Mouse (Mus musculus) lung, postnatal 10 days (tissue): ENCODE data around the gene Gm43517.

Source experiments
- DNase-seq: peaks from one replicate; pipeline ENCODE4 v3.0.0; 2021

Gene Gm43517

GRCm38 (mm10) chr12:49384876-49385630 is at the start of gene Gm43517:
Gene Gm43517, plus strand, starts transcription at chr12:49385174.
- no peak for DNase-seq

GRCm38 (mm10) chr12:49349697-49350096 is 35.3 kb upstream of the Gm43517 start:
- DNase-seq, result no peak

- DNase-seq, result no peak
Measured at GRCm38 (mm10) chr12:49368931-49369330, 16.0 kb upstream of the Gm43517 start.

DNA sequence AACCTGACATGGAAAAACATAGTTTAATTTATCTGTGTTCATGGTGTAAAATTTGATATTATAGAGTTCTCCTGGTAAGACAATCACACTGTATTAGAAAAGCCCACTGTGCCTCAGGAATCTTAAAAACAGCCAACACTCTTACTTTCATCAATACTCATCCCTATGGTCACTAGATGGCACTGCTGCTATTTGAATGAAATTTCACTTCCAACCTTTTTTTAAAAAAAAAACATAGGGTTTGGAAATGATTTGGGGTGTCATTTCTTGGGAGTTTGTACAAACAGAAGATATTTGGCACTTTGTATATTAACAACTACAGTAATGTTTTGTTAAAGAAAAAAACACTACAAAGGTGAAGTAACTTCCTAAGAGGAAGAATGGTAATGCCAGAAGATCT is 12.8 kb upstream of the Gm43517 start:
- DNase-seq, result no peak

DNA sequence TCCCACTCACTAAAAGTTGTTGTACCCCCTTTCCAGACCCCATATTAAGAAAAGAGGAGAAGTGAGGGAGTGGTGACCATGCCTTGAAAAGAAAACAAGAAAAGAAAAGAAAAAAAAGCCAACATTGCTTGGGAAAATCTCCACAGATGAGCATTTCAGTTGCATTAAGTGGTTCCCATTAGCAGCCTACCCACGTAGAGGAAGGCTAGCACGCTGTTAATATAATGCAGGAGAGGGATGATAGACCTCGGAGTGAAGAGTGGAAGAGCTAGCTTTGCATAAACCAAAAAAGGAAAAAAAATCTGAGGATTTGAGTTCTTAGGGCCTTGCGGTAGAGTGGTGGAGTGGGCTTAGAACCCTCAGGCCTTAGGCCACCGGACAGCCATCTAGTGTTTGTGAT is 11.8 kb upstream of the Gm43517 start:
- no peak for DNase-seq

DNA sequence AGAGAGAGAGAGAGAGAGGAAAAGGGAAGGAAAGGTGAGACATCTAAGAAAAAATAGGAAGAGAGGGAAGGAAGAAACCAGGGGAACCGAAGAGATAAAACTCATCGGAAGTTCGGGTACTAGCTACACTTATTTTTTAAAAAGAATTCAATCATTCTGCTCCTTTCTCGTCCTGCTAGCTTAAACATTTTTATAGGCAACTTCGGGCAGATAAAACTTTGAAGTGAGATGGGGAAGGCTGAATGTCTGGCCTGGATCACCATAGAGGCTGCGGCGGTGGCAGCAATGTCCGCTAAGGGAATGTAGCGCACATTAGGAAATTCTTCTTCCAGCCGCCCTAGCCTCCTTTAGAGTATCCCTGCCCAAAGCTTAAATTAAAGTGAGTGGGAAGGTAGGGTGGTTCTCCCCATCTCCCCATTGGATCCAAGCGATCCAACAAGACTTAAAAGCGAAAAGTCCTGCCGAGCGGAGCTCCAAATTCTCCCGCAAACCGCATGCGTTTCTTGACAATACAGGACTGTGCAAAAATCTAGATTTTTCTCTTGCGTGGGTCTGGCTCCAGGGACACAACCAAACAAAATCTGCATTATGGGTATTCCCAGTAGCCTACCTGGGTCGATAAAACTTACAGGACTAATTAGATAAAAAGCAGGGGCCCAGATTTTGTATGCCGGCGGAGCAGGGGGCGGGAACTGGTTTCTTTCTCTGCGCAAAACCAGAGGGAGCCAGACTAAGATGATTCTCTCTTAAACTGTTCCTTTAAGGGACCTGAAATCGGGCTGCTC is 11.0 kb upstream of the Gm43517 start:
- no peak for DNase-seq

GRCm38 (mm10) chr12:49374606-49374995 is 10.4 kb upstream of the Gm43517 start:
- DNase-seq, result peak; percentile 28

DNA sequence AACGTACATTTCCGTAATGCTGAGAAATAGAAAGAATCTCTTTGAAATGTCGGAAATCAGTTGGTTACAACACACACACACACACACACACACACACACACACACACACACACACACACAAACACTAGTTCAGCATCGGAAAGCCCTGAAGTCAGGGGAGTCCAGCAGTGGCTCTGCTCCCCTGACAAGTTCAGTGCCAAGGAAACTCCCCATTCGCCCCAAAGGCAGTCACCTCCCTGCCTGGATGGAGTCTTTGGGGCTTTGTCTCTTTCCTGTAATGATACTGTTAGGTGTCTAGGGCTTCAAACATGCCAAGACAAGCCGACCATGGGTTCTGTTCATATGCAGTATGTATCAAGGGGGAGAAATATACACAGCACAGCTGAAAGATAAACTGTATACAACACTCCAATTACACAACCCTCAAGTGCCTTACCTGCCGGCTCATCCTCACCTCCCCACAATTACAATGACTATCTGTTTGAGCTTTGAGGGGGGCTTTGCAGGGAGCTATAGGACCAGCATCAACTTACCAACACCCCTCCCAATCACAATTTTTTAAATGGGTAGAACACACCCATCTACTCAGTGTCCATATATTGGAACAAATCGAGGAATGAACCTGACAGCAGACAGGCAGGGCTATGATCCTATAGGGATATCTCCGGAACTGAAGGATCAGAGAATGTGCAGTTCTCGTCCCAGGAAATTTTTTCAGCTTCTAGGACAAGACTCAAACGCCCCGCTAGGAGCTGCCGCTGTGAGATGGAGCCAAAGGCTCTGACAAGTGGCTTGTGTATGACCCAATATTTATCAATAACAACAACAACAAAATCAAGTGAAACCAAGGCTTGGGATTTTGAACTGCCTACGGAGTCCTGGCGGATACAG is 9.3 kb upstream of the Gm43517 start:
- no peak for DNase-seq

DNA sequence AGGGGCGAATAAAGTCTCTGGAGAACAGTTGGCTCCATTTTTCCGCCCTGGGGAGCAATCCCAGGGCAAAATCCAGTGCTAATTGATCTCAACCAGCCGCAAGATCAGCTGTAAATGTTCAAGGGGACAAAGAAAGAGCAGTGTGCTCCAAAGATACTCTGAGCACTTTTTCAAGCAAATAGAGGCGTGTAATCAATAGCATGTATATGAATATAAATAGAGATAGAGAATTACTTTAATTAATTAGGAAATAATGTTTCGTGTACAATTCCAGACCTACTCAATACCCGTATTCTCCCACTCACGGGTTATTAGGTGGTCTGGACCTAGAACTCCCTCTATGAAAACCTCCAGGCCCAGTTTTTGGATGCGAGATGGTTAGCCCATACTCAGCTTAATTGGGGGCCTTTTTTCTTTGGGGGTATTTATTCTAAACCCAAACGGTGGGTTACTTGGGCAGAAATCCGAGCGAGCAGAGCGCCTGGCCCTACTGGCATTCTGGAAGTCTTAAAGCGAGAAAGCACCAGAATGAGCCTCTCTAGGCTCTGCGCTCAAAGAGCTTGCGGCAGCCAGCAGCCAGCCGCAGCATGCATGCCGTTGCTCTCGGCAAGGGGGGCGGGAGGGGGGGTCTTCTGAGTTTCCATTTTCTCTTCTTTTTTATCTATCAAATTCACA is 8.5 kb upstream of the Gm43517 start:
- no peak for DNase-seq

DNA sequence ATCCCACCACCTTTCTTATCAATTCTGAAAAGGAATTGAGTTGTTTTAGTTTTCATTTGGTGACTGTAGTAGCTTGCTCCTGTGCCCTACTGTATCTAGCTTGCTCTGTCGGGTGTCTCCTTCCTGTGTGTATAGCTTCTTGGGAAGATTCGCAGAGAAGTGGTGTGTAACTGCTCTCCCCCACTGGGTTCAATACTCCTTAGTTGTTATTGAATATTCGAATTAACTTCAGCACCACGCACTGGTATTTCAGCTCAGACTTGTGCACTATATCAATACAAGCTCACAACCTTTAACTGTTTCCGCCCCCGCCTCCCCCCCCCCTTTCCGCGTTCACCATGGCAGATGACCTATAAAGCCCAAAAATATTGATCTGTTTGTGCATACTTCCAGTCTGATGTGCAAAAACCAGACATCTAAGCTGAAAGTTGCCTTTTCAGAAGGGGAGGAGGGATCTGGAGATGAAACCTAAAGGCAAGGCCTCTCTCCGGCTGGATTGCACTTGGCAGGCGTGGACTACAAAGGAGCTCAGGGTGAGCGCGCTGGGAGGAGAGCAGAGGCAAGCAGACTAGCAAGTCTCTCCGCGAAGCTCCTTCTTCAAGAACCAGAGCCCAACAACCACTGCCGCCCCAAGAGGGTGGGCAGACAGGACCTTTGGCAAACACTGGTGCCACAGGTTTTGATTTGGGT is 7.5 kb upstream of the Gm43517 start:
- no peak for DNase-seq

DNA sequence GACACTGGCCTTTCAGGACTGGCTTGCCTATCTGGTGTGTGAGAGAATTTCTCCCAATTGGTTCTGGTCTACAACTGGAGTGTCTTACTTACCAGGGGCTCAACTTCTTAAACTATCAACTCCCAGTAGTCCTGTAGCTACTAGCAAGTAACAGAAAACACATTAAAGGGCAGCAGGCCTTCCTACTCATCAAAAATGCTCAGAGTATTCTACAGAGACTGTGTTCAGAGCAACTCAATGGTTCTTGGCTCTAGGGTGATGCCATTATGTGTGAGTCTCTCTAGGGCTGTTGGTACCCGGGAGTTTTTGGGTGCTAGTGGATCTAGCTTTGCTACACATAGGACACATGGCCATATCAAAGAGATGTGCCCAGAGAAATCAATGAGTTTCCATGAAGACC is 6.1 kb upstream of the Gm43517 start:
- DNase-seq, result no peak

- no peak for DNase-seq
Measured at GRCm38 (mm10) chr12:49379446-49379845, 5.5 kb upstream of the Gm43517 start.

DNA sequence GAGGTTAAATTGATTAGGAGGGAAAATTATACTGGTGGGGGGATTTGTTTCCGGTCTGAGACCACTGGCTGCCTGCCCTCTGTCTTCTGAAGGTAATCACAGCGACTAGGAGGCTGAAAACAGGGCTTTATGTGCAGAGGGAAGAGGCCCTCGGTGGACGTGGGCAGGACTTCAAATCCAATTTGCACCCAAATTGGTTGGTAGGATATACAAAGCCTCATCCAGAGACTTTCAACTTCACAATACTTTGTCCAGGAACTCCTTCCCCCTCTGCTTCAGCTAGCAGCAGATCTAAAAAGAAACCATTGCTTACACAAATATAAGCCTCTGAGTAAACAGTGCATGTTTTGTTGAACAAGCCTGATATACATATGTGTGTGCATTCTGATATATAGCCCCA is 4.5 kb upstream of the Gm43517 start:
- no peak for DNase-seq

DNA sequence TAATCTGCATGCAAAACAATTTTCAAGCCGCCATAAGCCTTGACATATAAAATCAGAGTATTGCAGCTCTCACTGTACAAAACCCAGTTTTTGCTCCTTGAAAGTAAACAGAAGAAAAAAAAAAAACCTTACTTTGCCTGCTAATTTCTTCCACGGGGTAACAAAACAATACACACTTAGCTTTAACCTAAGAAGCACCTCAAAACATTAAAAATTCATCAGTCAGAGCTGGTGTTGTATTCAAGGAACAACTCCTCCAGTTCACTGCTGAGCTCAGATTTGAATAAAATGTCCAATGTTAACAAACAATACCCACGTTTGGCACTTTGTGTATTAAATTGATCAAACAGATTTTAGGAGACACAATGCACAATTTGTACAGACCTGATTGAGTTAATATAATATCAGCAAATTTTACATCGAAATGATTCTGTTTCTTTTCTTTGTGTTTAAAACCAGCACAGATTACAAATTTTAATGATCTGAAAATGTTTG is 3.9 kb upstream of the Gm43517 start:
- DNase-seq, result no peak

GRCm38 (mm10) chr12:49381721-49382365 is 3.1 kb upstream of the Gm43517 start:
- DNase-seq, result no peak

GRCm38 (mm10) chr12:49382565-49383520 is 2.1 kb upstream of the Gm43517 start, which contains the start of gene Foxg1:
Gene Foxg1, plus strand, starts transcription at chr12:49382660.
- no peak for DNase-seq

DNA sequence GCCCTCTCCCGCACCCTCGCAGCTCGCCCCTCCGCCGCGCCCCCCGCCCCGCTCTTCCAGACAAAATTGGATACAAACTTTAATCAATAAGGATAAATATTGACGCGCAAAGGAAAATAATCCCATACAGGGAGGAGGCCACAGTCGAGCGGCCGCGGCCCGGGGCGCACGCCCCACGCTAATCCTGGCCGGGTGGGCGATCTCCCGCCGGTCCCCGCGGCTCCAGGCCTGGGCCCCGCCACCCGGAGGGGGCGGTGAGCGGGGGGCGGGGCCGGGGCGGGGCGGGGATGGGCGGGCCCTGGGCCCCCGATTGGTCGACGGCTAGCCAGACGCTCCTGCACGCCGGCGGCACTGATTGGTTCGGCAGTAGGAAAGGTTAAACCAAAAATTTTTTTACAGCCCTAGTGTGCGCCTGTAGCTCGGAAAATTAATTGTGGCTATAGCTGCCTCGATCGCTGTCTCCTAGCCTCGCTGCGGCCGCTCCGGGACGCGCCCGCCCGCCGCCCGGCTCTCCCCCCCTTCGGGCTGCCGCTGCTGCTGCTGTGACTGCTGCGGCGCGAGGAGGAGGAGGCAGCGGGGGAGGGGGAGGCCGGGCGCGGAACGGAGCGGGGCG is 1.3 kb upstream of the Gm43517 start:
- DNase-seq, result no peak

- no peak for DNase-seq
Measured at GRCm38 (mm10) chr12:49384295-49384875, 589 bp upstream of the Gm43517 start.

DNA sequence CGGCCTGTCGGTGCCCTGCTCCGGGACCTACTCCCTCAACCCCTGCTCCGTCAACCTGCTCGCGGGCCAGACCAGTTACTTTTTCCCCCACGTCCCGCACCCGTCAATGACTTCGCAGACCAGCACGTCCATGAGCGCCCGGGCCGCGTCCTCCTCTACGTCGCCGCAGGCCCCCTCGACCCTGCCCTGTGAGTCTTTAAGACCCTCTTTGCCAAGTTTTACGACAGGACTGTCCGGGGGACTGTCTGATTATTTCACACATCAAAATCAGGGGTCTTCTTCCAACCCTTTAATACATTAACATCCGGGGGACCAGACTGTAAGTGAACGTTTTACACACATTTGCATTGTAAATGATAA is 637 bp downstream of the Gm43517 start:
- no peak for DNase-seq
